Mouse (Mus musculus) thymus, postnatal 4 days (tissue): ENCODE results near the gene Znfx1.

Experiments
- DNase-seq: peaks from one replicate; pipeline ENCODE4 v3.0.0; 2021

Znfx1 gene

DNA sequence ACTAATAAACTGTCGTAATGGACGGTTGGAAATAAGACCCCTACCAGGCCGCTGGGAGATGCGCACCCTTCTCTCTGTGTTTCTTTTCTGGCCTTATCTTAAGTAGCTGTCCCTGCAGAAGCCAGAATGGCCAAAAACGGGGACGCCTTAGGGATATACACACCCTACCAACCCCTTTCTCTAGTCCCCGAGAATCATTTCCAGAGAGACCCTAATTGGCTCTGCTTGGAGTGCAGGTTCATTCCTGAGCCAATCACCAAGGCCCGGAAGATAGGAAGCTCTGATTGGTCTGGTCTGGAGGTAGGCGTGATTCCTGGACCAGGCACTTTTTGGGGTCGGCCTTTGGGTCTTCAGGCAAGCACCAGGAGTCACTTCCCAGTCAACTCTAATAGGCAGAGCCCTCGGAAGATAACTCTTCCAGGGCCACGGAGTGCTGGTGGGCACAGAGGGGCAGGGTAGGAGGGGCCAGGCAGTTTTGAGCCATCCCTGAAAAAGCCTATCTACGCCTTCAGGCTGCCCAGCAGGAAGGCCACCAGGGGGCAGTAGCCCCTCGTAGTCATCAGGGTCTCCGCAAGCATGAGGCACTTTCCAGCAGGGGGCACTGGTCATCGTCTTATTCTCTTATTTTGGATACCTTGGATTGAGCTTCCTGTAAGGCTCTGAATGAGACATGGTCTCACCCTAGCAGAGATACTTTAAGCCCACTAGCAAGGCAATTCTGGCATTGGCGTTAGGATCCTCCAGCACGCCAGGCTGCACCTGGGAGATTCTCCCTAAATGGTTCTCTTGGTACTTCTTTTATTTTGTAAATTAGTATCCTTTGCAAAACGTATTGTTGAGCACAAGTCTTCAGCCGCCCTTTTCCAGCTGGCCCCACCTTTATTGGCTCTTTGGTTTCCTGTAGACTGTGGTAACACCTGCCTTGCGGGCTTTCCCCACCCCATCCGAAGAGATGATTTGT, 9.1 kb upstream of the Znfx1 start:
- peak; percentile 97 for DNase-seq

- no peak for DNase-seq
Measured at GRCm38 (mm10) chr2:167071266-167071640, 8.4 kb upstream of the Znfx1 start.

DNA sequence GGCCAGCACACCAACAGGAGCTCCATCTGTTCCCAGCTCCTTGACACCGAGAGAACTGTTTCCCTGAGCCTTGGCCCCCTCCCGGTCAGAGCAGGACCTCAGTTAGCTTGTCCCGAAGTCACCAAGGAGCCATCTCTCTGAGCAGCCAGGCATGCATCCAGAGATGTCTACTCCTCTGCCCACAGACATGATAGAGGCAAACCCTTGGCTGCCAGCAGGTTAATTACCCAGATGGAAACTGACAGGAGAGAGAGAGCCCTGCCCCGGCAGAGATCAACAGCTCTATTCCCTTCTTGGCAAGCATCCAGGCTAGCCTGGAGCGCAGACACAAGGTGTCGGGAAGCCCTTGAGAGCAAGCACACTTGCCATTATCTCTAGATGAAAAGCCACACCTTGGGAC, 7.5 kb upstream of the Znfx1 start:
- no peak for DNase-seq

- no peak for DNase-seq
Measured at GRCm38 (mm10) chr2:167067575-167067974, 4.8 kb upstream of the Znfx1 start.

- no peak for DNase-seq
Measured at GRCm38 (mm10) chr2:167066528-167067516, 4.0 kb upstream of the Znfx1 start.

- DNase-seq, result no peak
Measured at GRCm38 (mm10) chr2:167066031-167066430, 3.2 kb upstream of the Znfx1 start.

- DNase-seq, result no peak
Measured at GRCm38 (mm10) chr2:167064601-167065295, 1.9 kb upstream of the Znfx1 start.

DNA sequence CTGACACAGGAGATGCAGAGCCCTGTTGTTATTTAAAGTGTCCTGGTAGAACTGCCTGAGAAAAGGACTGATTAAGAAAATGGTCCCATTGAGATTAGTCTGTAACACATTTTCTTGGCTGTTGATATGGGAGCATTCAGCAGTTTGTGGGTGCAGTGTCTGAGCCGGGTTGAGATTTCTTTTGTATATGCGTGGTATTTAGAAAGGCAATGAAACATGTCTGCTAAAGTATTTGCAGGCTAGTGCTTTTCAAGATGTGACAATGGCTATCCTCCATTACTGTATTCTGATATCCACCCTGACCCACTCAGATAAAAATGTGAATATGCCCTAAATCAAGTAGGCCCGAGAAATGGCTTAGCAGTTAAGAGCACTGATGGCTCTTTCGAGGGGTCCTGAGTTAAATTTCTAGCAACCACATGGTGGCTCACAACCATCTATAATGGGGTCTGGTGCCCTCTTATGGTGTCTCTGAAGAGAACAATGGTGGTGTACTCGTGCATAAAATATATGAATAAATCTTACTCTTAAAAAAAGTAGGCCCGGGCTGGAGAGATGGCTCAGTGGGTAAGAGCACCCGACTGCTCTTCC, 1.2 kb upstream of the Znfx1 start:
- no peak for DNase-seq

DNA sequence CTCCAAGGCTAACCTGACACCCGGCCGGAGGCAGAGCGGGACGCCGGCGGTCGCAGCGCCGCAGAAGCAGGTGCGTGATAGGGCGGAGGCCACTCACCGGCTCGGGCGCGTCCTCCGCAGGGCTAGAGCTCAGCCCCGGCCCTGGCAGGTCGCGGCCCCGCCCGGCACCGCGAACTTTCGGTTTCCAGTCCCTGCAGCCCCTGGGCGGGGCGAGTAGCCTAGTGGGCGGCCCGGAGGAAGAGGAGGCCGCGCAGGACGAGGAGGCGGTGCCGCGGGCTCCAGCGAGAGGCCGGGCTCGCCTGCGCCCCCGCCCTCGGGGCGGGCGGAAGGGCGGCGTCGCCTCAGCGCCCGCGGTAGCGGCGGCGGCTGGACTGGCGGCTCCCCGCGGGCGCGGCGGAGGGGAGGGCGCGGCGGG, 311 bp downstream of the Znfx1 start:
- peak; percentile 95 for DNase-seq

DNA sequence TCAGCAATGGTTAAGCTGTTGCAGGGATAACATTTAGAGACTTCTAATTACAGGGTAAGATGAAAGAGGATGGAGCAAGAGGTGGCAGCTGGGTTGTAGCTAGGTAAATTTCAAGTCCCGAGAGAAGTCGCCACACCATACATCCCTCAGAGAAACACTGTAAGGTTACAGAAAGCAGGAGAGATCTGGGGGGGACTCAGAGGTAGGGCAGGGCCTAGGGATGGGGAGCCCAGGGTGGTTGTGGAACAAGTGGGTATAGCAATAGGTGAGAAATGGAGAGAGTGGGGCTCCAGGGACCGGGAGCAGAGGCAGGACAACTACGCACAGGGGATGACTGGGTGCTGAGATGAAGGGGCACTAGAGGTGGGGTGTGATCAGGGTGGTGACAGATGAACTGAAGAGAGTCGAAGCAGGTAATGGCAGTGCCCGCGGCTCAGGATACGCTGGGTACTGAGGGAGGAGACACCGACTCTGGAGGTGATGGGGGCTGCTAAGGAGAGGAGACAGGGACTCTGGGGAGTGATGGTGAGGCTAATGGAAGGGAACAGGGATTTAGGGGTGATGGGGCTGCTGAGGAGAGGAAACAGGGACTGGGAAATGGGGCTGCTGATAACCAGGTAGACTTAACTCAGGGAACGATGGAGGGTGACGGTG, 1.3 kb downstream of the Znfx1 start:
- DNase-seq, result peak; percentile 42

GRCm38 (mm10) chr2:167060761-167061160, 2.1 kb downstream of the Znfx1 start:
- DNase-seq, result no peak

DNA sequence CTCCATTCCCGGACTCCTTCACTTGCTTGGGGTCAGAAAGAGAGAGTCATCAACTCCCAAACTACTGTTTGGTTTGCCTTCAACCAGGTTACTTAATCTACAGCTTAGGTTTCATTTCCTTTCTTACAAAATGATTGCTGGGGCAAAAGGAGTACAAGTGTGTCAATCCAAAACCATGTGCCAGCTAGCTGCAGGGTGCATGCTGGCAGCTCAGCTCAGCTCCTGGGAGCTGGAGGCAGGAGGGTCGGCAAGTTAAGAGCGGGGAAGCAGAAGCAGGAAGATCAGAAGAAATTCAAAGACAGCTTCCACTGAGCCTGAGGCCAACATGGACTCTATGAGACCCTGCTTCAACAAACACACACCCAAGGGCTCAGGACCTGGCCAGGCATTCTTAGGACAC, 2.5 kb downstream of the Znfx1 start:
- DNase-seq, result no peak

- DNase-seq, result no peak
Measured at GRCm38 (mm10) chr2:167059960-167060359, 2.9 kb downstream of the Znfx1 start.

GRCm38 (mm10) chr2:167059536-167059935, 3.3 kb downstream of the Znfx1 start:
- DNase-seq, result no peak

DNA sequence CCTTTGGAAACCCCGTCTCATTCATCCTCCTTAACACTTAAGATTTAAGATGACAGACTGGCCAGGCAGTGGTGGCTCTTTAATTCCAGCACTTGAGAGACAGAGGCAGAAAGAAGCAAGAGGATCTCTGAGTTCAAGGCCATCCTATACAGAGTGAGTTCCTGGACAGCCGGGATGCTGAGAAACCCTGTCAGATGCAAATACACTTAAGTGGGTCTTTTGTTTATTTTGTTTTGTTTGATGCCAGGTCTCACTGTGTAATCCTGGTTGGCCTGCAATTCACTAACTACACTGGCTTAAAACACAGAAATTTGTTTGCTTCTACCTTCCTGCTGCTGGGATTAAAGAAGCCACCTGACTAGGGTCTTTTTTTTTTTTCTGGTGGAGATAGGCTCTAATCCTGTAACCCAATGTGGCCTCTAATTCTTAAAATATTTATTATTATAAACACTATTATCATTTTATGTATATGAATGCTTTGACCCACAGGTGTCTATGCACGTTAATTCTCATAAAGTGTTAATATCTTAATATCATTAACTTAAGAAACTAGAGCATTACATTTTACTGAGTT, 3.9 kb downstream of the Znfx1 start:
- no peak for DNase-seq

GRCm38 (mm10) chr2:167058201-167058600, 4.6 kb downstream of the Znfx1 start:
- no peak for DNase-seq

DNA sequence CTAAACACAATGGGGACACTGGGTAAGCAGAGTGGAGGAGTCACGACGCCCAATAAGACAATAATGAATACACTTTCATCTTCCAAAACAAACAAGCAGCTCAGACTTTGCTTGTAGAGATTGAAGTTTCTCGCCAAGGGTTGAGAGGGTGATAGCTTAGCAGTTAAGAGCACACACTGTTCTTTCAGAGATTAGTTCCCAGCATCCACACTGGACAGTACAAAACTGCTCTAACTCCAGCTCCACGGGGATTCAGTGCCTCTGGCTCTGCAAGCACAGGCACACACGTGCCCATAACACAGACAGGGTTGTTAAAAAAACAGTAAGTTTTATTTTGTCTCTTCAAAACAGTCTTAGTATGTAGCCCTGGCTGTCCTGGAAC, 5.9 kb downstream of the Znfx1 start:
- DNase-seq, result no peak

- no peak for DNase-seq
Measured at GRCm38 (mm10) chr2:167056210-167056941, 6.4 kb downstream of the Znfx1 start.

- no peak for DNase-seq
Measured at GRCm38 (mm10) chr2:167055386-167055785, 7.4 kb downstream of the Znfx1 start.

GRCm38 (mm10) chr2:167053127-167053844, 9.5 kb downstream of the Znfx1 start:
- DNase-seq, result no peak
